Mouse (Mus musculus): ENCODE measurements around the gene Ccnl2.

The Ccnl2 gene

DNA sequence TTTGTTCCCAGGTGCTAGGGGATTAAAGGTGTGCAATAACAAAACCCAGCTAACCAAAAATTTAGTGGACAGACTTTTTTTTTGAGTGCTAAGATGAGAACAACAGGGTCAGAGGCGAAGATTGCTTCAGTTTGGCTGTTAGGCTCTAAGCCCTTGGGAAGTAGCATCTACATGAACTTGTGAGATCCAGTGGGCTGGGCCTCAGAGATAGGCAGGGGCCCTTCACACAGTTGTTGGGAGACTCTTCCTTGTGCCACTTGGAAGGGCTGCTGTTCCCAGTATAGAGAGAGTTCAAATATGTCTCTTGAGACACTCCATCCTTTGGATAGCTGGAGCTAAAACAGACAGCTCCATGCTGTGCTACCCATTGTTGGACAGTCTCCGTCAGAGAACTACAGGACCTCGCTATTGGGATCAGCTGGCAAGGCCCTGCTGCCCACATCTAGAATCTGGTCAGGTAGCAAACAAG is 22.2 kb upstream of the Ccnl2 start, which contains the start of gene Ankrd65:
Ankrd65 (plus strand) TSS at position 419 of the 469 bp plus-strand sequence.
- DNase-seq (ENCODE audit: low spot score in 2 of 2), result no peak

DNA sequence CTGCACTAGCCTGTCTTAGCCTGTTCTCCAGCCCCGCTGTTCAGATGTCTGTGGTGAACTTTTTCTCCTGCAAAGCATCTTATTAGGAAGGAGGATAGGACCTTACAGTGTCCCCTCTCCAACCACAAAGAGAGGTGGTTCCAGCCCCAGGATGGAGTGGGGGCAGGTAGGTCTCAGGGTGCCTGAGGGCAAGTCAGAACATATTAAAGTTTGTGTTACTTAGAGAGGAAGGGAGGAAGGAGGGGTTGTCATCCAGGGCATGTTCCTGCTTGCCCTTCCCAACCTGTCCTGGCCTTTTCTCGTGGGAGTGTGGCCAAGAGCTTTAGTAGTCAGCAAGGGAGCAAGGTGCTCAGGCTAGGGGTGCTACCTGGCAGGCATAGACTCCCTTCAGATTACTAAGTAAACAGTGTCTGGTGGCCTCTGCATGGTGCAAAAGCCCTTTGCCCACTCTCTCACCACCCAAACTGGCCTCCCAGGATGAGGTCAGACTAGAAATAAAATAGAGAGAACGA is 21.6 kb upstream of the Ccnl2 start:
- no peak for DNase-seq (ENCODE audit: low spot score in 2 of 2)

DNA sequence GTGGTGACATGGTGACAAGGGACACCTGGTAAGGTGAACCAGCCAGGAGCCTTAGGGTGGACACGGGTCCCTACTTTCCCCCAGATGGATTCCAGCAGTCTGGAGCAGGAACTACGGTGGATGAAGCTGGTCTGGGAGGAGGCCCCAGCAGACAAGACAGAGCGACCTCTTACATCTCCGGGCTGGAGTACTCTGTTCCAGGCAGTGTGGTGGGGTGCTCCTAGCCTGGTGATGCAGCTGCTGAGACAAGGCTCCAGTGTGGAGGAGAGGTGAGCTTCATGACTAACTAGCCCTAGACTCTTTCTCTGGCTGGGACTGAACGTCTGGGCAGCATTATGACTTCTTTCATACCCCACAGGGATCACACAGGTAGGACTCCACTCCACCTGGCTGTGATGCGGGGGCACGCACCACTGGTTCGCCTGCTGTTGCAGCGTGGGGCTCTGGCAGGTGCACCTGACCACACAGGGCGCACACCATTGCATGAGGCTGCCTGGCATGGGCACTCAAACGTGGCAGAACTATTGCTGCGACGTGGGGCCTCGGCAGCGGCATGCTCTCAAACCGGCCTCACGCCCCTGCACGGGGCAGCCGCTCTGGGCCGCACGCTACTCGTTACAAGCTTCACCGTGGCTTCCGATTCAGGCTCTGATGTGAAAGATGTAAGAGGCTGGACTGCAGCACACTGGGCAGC is 20.9 kb upstream of the Ccnl2 start:
- DNase-seq (ENCODE audit: low spot score in 2 of 2), result no peak

DNA sequence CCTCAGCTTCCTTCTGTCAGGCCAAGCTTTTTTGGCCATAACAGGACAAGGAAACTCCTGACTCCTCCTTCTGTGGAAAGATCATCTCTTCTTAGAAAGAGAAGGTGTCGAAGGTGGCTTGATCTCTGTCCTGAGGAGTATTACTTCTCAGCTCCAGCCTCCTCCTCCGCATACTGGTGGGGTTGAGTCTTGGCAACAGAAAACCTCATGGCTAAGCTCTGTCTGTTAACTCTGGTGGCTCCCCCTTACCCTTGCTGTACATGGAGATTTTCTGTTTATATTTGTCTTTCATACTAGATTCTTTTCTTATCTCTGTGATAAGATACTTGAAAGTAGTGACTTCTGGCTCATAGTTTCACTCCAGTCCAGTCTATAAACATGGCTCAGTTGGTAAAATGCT is 18.6 kb upstream of the Ccnl2 start:
- DNase-seq (ENCODE audit: low spot score in 2 of 2), result no peak

DNA sequence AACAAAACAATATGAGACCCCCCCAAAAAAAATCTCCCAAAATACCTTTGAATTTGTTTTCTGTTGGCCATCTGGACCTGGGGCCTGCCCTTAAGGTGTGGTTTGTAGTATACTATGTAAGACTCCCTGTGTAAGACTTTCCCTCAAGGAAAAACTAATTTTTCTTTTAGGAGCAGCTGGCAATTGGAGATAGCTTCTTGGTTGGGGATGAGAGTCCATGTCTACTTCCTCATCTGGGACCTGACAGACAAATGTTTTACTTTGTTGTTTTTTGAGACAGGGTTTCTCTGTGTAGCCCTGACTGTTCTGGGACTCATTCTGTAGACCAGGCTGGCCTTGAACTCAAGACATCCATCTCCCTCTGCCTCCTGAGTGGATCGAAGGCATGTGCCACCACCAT is 10.2 kb upstream of the Ccnl2 start:
- DNase-seq (ENCODE audit: low spot score in 2 of 2), result no peak

DNA sequence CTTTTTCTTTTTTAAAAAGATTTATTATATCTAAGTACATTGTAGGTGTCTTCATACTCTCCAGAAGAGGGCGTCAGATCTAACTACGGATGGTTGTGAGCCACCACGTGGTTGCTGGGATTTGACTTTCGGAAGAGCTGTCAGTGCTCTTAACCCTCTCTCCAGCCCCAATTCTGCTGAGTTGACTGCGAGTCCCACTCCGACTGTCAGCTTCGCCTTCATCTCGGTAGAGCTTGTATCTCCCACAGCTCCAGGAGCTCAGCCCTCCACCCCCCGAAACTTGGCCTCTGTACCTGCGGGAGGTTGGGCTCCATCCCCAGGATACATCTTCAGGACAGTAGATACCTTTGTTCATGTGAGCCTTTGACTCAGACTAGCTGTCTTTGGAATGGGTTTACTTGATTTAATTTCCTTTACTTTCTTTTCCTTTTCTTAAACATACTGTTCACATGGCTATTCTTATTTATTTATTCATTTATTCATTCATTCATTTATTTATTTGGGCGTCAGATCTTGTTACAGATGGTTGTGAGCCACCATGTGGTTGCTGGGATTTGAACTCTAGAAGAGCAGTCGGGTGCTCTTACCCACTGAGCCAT is 9.4 kb upstream of the Ccnl2 start, which contains the start of gene Mrpl20:
Mrpl20 (plus strand) TSS at position 138 of the 599 bp plus-strand sequence.
- DNase-seq (ENCODE audit: low spot score in 2 of 2), result no peak

DNA sequence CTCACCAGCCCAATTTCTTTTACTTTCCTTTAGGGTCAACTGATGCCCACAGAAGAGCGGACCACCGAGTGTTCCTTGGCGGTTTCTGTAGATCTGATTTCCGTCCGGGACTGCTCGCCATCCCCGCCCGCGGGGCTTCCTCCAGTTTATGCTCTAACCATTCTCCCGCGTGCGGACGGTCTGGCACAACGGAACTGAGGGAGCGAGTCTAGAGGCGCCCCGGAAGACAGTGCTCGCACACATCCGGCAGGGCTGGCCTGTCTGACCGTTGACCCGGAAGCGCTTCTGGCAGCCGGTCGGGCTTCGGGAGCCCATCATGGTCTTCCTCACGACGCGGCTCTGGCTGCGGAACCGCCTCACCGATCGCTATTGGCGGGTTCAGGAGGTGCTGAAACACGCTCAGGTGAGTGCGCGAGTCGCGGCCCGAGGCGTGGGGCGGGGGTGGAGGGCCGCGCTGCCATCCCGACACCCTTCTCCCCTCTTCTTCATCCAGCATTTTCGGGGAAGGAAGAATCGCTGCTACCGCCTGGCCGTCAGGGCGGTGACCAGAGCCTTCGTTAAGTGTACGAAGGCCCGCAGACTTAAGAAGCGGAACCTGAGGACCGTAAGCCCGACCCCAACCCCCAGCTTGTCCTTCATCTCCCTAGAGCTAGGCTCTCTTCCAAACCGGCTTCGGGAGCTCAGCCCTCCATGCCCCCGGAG is 8.8 kb upstream of the Ccnl2 start:
- DNase-seq (ENCODE audit: low spot score in 2 of 2), result peak; percentile 94 to 98

DNA sequence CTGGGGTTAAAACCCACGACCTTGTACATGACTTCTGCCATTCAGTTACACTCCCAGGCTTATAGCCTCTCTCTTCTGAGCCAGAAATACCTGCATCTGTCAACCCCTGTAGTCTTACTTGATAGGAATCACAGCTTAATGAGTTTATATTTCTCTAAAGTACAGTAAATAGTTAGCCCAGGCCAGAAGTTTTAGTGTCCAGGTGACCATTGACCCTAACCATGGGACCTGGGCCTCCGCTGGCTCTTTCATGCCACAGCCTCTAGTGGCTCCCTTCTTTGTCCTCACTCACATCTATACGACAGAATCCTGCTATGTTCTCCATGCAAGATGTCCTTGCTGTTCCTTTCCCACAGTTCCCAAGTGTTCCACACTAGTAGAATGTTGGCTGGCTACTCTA is 4.4 kb upstream of the Ccnl2 start:
- no peak for DNase-seq (ENCODE audit: low spot score in 2 of 2)

DNA sequence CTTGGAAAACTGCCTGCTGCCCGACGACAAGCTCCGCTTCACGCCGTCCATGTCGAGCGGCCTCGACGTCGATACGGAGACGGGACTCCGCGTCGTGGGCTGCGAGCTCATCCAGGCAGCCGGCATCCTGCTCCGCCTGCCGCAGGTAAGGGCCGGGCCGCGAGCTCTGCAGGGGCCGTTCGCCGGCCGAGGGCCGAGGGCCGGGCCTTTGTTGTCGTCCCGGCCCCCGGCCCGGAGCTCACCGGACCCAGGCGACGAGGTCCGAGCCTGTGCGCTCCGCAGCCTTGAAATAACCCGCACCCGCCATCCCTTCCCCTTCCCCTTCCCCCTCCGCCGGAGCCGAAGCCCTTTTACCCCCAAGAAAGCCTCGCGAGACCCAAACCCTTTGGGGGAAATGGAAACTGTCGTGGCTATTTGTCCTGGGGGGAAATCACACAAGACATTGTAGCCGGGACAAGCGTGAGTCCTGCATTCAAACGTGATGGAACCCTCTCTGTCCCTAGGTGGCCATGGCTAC is 434 bp downstream of the Ccnl2 start:
- peak; percentile 22 to 36 for DNase-seq (ENCODE audit: low spot score in 2 of 2)

DNA sequence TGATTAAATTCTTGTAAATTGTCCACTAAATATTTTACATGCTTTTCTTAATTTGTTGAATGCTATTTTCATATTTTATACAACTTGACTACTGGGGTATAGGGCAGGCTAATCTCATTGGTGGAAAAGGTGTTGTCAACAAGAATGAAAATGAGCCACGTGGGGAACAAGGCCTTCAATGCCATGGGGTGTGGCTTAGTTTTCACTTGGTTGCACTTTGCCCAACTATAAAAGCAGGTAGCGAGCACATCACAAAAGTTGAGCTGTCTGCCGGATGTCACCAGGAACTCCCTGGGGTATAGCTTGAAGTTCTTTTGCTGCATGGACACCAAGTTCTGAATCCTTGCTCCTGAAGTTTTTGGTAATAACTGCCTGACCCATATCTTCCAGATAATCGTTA is 5.2 kb downstream of the Ccnl2 start:
- no peak for DNase-seq (ENCODE audit: low spot score in 2 of 2)

DNA sequence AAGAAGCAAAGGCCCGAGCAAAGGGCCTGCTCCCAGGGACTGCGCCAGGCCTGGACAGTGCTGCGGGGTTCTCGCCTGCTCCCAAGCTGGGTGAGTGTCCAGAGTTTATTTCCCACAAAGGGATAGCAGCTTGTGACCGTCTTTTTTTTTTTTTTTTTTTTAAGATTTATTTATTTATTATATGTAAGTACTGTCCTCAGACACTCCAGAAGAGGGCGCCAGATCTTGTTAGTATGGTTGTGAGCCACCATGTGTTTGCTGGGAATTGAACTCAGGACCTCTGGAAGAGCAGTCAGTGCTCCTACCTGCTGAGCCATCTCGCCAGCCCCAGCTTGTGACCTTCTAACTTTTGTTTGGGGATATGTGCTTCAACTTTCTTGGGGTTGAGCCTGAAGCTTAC is 8.7 kb downstream of the Ccnl2 start:
- no peak for DNase-seq (ENCODE audit: low spot score in 2 of 2)

DNA sequence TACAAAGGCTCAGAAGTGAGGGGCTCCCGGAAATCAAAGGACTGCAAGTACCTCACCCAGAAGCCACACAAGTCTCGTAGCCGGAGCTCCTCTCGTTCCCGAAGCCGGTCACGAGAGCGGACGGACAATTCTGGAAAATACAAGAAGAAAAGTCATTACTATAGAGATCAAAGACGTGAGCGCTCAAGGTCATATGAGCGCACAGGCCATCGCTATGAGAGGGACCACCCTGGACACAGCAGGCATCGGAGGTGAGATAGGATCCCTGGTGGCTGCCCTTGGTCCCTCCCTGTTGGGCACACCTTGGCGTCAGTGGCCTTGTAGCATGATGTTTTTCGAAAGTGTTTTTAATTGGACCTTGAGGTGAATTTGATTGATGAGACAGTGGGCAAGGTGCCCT is 11.2 kb downstream of the Ccnl2 start:
- no peak for DNase-seq (ENCODE audit: low spot score in 2 of 2)

DNA sequence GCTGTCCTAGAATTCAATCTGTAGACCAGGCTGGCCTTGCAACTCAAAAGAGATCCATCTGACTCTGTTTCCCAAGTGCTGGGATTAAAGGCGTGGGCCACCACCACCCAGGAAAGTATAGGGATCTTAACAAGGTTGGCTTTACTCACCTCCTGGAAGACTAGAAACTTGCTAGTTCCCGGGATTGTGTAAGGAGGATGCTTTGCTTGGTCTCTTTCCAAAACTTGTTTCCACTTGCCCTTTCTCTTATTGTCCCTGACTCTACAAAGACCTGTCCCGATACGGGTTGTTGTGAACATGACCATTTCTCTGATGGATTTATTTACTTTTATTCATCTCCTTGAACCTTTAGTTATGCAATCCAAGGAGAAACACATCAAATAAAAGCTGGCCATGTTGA is 17.6 kb downstream of the Ccnl2 start:
- DNase-seq (ENCODE audit: low spot score in 2 of 2), result no peak

DNA sequence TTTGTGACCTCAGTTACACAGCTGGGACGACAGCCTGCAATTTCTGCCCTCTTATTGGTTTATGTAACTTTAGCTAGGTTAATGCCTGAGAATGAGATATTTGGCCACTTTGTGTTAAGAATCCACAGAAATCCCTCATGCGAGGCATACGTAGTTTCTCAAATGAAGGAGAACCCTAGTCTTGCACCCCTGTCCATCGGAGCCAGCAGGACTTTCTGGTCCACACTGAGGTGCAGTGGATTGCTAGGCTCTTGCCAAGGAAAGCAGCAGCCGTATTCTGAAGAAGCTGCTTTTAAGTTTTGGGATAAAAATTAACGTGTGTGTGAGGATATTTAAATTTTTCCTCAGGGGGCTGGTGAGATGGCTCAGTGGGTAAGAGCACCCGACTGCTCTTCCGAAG is 18.3 kb downstream of the Ccnl2 start:
- DNase-seq (ENCODE audit: low spot score in 2 of 2), result no peak

DNA sequence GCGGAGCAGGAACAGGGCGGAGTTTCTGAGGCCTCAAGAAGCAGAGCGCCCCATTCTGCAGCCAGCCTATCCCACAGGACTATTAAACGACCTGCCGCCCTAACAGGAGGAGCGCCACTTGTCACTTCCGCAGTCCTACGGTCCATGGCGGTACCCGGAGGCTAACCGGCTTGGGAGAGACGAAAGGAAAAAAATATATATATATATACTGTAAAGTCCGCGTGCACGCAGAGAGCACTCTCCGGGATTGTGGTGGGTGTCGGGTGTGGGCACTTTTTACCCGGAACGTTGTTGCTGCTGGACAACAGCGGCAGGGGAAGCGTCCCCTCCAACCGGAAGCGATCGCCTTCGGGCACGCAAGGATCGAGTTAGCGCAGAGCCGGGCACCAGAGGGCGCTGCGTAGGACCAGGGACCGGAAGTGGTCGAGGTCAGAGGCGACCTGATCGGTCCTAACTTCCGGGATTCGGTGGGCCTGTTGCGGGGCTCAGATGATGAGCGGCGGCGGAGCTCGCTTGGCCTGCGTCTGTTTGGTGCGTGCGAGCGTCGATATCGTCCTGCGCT is 19.0 kb downstream of the Ccnl2 start, which contains the start of gene Aurkaip1:
Aurkaip1 (plus strand) TSS at position 68 of the 562 bp plus-strand sequence.
- DNase-seq (ENCODE audit: low spot score in 2 of 2), result peak; percentile 92 to 96

DNA sequence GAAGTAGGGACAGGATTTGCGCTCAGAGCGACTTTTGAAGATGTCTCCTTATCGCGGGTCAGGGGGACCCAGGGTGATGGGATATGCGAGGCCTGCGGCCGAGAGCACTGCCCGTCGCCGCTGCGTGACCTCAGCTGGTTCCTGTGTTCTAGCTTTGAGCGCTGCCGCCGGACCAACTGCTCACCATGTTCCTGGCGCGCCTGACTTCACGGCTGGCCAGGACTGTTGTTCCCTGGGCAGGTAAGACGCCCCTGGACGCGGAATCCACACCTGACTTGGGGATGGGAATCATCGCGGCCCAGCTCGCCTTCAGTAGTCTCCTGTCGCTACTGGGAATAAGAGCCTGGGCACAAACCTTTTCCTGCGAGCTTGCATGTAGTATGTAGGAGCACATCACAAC is 19.5 kb downstream of the Ccnl2 start:
- no peak for DNase-seq (ENCODE audit: low spot score in 2 of 2)

DNA sequence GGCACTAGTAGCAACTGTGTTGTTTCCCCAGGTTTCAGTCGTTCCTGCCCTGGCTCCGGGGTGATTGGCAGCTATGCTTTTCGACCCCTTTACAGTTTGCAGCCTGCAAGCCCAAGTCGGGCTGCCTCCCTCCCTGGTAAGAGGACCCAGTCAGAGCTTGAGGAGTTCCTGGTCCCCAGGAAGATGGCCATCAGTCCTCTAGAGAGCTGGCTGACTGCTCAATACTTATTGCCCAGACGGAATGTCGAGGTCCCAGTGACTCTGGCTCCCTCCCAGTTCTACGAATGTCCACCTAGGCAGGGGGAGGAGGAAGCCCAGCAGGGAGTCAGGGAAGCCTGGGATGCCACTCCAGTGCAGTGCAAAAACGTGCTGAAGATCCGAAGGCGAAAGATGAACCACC is 20.0 kb downstream of the Ccnl2 start:
- no peak for DNase-seq (ENCODE audit: low spot score in 2 of 2)

DNA sequence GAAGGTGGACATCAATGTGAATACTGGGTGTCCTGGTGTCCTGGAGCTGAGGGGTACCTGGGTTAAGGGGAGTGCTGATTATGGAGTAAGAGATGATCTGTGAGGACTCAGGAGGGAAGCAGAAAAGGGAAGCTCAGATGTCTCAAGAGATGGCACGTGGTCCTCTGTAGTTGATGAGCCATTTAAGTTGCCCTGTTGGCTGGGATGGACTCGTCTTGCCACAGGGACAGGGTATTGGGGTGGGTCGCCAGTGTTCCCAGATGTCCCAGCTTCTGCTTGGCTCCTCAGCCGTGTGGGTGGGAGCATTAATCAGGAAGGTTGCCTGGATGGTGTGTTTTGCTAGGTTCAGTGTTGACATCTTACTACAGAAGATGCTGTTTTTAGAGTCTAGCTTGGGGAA is 20.9 kb downstream of the Ccnl2 start:
- DNase-seq (ENCODE audit: low spot score in 2 of 2), result no peak

DNA sequence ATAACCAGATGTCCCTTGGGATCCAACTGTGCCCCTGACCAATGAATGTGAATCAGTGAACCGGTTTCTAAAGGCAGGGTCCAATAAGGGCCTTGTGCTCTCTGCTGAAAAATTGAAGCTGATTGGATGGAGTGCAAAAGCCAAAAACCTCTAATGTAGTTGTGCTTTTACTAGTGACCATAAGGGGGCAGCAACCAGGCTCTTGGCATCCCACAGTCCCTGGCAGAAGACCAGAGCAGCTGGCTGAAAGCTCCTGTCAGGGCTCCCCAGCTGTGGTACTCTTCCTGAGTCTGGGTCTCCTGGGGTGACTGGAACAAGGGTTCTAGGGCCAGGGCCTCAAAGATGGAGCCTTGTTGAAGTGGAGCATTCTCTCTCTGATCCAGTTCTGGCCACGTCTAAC is 21.5 kb downstream of the Ccnl2 start:
- peak; percentile 48 to 77 for DNase-seq (ENCODE audit: low spot score in 2 of 2)

DNA sequence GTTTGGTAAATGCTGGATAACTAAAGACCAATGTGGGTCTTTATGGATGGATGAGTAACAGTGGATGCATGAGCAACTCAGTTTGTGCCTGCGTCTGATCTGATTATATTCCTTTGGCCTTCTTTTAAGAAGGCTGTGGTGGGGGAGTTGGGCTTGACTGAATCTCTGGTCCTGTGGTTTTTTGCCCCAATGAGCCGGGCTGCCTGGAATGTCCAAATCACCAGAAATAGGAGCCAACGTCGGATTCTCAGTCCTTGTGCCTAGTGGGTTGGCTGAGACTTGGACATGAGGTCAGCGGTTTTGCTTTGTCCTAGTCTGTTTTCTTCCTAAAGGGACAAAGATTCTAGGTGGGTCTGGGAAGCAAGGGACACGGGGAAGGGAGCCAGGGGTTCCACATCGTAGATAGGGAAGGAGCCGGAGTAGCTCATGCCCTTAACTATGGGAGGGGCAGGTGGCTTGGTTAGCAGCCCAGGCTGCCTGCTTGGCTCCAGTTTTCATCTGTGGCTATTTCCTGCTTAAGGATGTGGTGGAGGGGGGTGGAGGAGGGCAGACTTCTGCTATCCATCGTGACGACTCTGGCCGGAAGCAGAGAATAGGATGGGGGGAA is 25.2 kb downstream of the Ccnl2 start:
- DNase-seq (ENCODE audit: low spot score in 2 of 2), result no peak

Data from thymus, postnatal 10 days (tissue).